Mouse (Mus musculus): ENCODE measurements around the gene Ptgr1.
A peak's percentile ranks its signal among the peaks of the same experiment; 100 is the strongest.

Gene Ptgr1

GRCm38 (mm10) chr4:58990609-58991434 lies 3.9 kb upstream of the Ptgr1 start:
- no peak for DNase-seq (ENCODE audit: low spot score in 2 of 2)

GRCm38 (mm10) chr4:58989303-58989898 lies 2.5 kb upstream of the Ptgr1 start:
- no peak for DNase-seq (ENCODE audit: low spot score in 2 of 2)

GRCm38 (mm10) chr4:58985157-58985648 lies 1.7 kb downstream of the Ptgr1 start:
- peak; percentile 72 to 78 for DNase-seq (ENCODE audit: low spot score in 2 of 2)

- DNase-seq (ENCODE audit: low spot score in 2 of 2): no peak
These were observed 4.1 kb downstream of the Ptgr1 start for GRCm38 (mm10) chr4:58982806-58983205.

DNA sequence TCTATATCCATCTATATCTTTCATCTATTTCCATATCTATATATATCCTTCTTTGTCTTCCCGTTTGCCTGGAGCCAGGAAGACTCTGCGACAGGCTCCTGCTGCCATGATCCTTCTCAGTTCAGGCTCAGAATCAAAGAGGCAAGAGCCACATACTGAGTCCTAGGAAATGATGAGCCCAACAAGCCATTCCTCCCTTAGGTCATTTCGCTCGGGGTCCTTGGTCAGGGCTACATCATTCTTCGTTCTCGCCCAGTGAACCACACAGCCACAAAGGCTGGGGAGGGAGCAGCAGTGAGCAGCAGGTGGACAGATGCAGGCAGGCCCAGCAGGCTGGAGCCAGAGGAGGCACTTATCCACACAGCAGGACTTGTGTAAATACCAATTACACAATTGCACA lies 5.5 kb downstream of the Ptgr1 start:
- DNase-seq (ENCODE audit: low spot score in 2 of 2): no peak

GRCm38 (mm10) chr4:58975711-58976110 lies 11.2 kb downstream of the Ptgr1 start:
- no peak for DNase-seq (ENCODE audit: low spot score in 2 of 2)

- no peak for DNase-seq (ENCODE audit: low spot score in 2 of 2)
These were observed 16.2 kb downstream of the Ptgr1 start for GRCm38 (mm10) chr4:58970678-58971077.

DNA sequence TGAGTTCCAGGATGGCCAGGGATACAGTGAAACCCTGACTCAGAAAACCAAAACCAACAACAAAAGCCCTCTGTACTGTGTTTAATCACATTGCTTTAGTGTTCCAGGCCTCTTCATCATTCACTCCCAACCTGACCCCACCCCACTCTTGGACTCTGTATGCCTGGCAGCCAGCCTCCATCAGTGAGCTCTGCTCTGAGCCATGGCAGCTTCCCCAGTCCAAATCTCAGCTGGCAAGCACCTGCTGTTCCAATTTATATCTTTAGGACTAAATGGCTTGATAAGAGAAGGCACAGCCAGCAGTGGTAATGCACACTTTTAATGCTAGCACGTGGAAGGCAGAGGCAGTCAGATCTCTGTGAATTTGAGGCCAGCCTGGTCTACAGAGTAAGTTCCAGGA lies 21.8 kb downstream of the Ptgr1 start:
- no peak for DNase-seq (ENCODE audit: low spot score in 2 of 2)

DNA sequence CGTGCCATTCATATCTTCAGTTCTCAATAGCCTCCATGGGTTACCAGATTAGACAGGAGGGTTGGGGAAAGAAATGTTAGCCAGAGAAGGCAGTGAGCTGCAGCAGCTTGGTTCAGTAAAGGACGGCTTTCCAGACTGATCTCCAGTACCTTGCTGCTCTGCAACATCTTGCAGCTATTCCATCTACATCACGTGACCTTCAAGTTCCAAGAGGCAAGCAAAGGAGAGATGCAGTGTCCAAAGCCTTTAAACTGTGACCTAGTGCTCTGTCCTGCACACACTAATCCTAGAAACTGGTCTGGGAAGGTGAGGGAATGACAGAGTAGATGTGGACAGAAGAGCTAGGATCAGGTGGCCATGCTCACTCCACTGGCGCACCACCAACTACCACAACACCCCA lies 23.6 kb downstream of the Ptgr1 start:
- no peak for DNase-seq (ENCODE audit: low spot score in 2 of 2)

DNA sequence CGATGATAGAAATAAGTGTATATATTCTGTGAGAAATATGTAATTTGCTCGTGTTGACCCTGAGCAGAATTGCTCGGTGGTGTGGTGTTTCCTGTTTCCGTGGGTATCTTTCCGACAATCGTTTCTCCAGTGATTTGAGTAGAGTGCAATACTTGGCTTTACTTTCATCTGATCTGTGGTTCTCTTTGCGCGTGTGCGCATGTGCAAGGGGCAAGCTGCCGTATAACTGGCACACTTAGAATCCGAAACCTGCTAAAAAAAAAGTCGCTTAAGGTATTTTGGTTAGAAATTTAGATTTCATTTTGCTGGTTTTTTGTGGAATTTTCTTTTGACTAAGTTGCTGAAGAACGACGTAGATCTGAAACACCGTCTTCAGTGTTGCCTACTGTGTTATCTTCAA lies 25.2 kb downstream of the Ptgr1 start:
- DNase-seq (ENCODE audit: low spot score in 2 of 2): no peak

- DNase-seq (ENCODE audit: low spot score in 2 of 2): no peak
These were observed 34.3 kb downstream of the Ptgr1 start for GRCm38 (mm10) chr4:58952630-58953029.

DNA sequence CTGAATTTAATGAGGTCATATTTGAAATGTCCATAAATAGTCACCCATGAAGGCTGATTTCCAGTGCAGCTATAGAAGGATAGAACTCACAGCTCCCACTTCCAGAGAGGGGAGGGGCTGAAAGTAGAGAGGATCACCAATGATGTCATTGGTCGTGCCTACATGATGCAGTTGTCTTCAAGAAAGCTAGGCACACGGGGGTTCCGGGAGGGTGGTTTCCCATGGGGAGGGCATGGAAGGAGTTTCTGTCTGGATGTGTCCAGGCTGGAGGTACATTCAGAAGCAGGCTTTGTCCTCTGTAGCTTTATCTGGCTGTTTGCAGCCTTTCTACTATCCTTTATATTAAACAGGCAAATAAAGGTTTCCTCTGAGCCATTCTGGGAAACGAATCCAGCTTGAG lies 38.5 kb downstream of the Ptgr1 start:
- peak in 1 of 2 experiments; percentile 30 for DNase-seq (ENCODE audit: low spot score in 2 of 2)

DNA sequence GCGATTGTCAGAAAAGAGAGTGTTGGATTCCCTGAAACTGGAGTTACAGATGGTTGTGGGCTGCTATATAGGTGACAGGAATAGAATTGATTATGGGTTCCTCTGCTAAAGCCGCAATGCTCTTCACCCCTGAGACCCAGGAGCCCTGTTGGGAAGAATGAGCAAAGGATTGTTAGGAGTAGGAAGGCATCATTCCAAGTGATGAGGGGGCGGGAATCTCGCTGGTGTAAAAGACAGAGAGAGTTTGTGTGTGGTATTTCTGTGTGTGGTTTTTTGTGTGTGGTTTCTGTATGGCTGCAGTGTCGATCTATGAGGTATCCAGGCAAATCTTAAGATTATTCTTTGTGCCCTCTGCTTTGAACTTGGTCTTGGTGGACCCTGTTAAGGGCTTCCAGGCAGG lies 42.2 kb downstream of the Ptgr1 start:
- peak; percentile 40 to 55 for DNase-seq (ENCODE audit: low spot score in 2 of 2)

- DNase-seq (ENCODE audit: low spot score in 2 of 2): no peak
These were observed 42.7 kb downstream of the Ptgr1 start for GRCm38 (mm10) chr4:58944206-58944553.

GRCm38 (mm10) chr4:58943420-58944205 lies 43.3 kb downstream of the Ptgr1 start, which contains the start of gene Zkscan16:
TSS of gene Zkscan16 (plus strand) at chr4:58943628.
- peak; percentile 95 for DNase-seq (ENCODE audit: low spot score in 2 of 2)

- no peak for DNase-seq (ENCODE audit: low spot score in 2 of 2)
These were observed 44.0 kb downstream of the Ptgr1 start for GRCm38 (mm10) chr4:58942942-58943341.

- DNase-seq (ENCODE audit: low spot score in 2 of 2): no peak
These were observed 45.3 kb downstream of the Ptgr1 start for GRCm38 (mm10) chr4:58941638-58942037.

- no peak for DNase-seq (ENCODE audit: low spot score in 2 of 2)
These were observed 51.1 kb downstream of the Ptgr1 start for GRCm38 (mm10) chr4:58935846-58936245.

GRCm38 (mm10) chr4:58934746-58935476 lies 52.0 kb downstream of the Ptgr1 start:
- peak in 1 of 2 experiments; percentile 26 for DNase-seq (ENCODE audit: low spot score in 2 of 2)

GRCm38 (mm10) chr4:58934308-58934707 lies 52.6 kb downstream of the Ptgr1 start:
- DNase-seq (ENCODE audit: low spot score in 2 of 2): no peak

DNA sequence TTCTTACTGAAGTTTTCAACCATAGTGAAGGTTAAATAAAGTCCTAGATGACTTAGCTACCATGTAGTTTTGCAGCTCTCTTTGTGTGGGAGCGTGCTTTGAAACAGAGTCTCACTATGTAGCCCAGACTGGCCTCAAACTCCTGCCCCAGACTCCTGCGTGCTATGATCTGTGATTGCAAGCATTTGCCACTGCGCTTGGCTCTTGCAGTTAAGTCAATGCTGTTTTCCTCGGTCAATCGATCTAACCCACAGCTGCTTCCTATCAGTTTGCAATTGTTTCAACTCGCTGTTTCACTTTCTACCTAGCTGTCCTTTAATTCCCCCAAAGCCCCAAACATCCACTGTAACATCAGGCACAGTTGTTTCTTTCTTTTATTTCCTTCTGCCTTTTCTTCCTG lies 54.4 kb downstream of the Ptgr1 start:
- no peak for DNase-seq (ENCODE audit: low spot score in 2 of 2)

GRCm38 (mm10) chr4:58927661-58928060 lies 59.3 kb downstream of the Ptgr1 start:
- no peak for DNase-seq (ENCODE audit: low spot score in 2 of 2)

Measured in frontal cortex, postnatal 36 days (tissue).